Mouse (Mus musculus) CH12.LX (cell line): ENCODE measurements around the gene Cfap52. TPM values are rescaled to one million over a fixed set of nuclear protein-coding genes. Genes with fewer than 3 reads are reported as not detected.

Source experiments
- DNase-seq: peaks from one replicate; pipeline ENCODE4 v3.0.0-alpha.2; 2013; ENCODE audit errors: extremely low read depth
- H3K27ac ChIP-seq: 2 replicates; pipeline ENCODE4 v1.5.1; 2012; ENCODE audit warnings: low read depth, mild to moderate bottlenecking, control low read depth, moderate library complexity; ENCODE audit not compliant: insufficient read depth
- H3K27me3 ChIP-seq: replicated peaks from 2 replicates; pipeline ENCODE3; 2012; ENCODE audit warnings: inconsistent platforms
- H3K36me3 ChIP-seq, 2 experiments: replicated peaks in 1 of 2; 2 replicates each; pipeline versions ENCODE3 to v1.6.1; 2012; ENCODE audit warnings: inconsistent platforms in 1 of 2, low read length in 1 of 2, mild to moderate bottlenecking in 1 of 2, mixed read lengths in 1 of 2, moderate library complexity in 1 of 2; ENCODE audit not compliant: control insufficient read depth in 1 of 2, insufficient read depth in 1 of 2
- H3K4me1 ChIP-seq, 2 experiments: 2 replicates each; pipeline ENCODE4 v1.6.1; 2012; ENCODE audit warnings: inconsistent platforms in 1 of 2, moderate library complexity in 1 of 2; ENCODE audit not compliant: insufficient read depth in 2 of 2, control insufficient read depth in 1 of 2
- H3K4me2 ChIP-seq: 2 replicates; pipeline ENCODE4 v1.6.1; 2012; ENCODE audit warnings: low read depth, mild to moderate bottlenecking, control low read depth; ENCODE audit not compliant: poor library complexity, insufficient read depth, severe bottlenecking
- H3K4me3 ChIP-seq, 3 experiments: fragments of 150-350 bp in 1 of 3; sonication (generic) in 1 of 3; replicated peaks in 1 of 3; 2 replicates each; pipeline versions ENCODE3 to v1.5.1; 2011 to 2012; ENCODE audit warnings: low read depth in 2 of 3, low read length in 2 of 3, mild to moderate bottlenecking in 2 of 3, moderate library complexity in 2 of 3, control low read depth in 1 of 3, improper control_type of control experiment in 1 of 3, inconsistent platforms in 1 of 3, mixed read lengths in 1 of 3; ENCODE audit not compliant: poor library complexity in 1 of 3
- H3K79me2 ChIP-seq: replicated peaks from 2 replicates; pipeline ENCODE4 v1.6.1; 2012; ENCODE audit warnings: mild to moderate bottlenecking, moderate library complexity; ENCODE audit not compliant: control insufficient read depth, poor library complexity, insufficient read depth, severe bottlenecking; ENCODE audit errors: extremely low read depth
- H3K9ac ChIP-seq: 2 replicates; pipeline ENCODE4 v1.6.1; 2012; ENCODE audit warnings: low read depth, mild to moderate bottlenecking, control low read depth, moderate library complexity; ENCODE audit not compliant: insufficient read depth
- H3K9me3 ChIP-seq: replicated peaks from 2 replicates; pipeline ENCODE3; 2012; ENCODE audit warnings: low read length, inconsistent platforms, mixed read lengths
- BHLHE40 ChIP-seq: IDR thresholded peaks from 2 replicates; pipeline ENCODE4 v1.6.1; 2011; ENCODE audit warnings: mild to moderate bottlenecking, low read depth, low read length, improper control_type of control experiment
- CTCF ChIP-seq, 2 experiments: IDR thresholded peaks in 1 of 2; conservative IDR thresholded peaks in 1 of 2; 2 replicates each; pipeline ENCODE4 v1.5.1; 2011 to 2012; ENCODE audit warnings: low read depth in 2 of 2, low read length in 2 of 2, improper control_type of control experiment in 1 of 2, inconsistent platforms in 1 of 2, mild to moderate bottlenecking in 1 of 2, moderate library complexity in 1 of 2
- E2F4 ChIP-seq: IDR thresholded peaks from 2 replicates; pipeline ENCODE4 v1.6.1; 2011; ENCODE audit warnings: low read depth, low read length, improper control_type of control experiment; ENCODE audit not compliant: insufficient replicate concordance
- ETS1 ChIP-seq: conservative IDR thresholded peaks from 2 replicates; pipeline ENCODE4 v1.6.1; 2012; ENCODE audit warnings: low read depth, mild to moderate bottlenecking, inconsistent platforms, low read length, improper control_type of control experiment, moderate library complexity
- GABPA ChIP-seq: IDR thresholded peaks from 2 replicates; pipeline ENCODE4 v1.6.1; 2012; ENCODE audit warnings: low read depth, low read length, improper control_type of control experiment, inconsistent platforms; ENCODE audit not compliant: insufficient replicate concordance
- IRF4 ChIP-seq: IDR thresholded peaks from 2 replicates; pipeline ENCODE4 v1.6.1; 2014; ENCODE audit warnings: low read depth, mild to moderate bottlenecking, inconsistent platforms, low read length, improper control_type of control experiment
- KAT2A ChIP-seq: IDR thresholded peaks from 2 replicates; pipeline ENCODE4 v1.6.1; 2012; ENCODE audit warnings: low read length, improper control_type of control experiment, inconsistent platforms; ENCODE audit not compliant: insufficient replicate concordance
- MAFK ChIP-seq: IDR thresholded peaks from 2 replicates; pipeline ENCODE4 v1.6.1; 2011; ENCODE audit warnings: low read length, improper control_type of control experiment; ENCODE audit not compliant: insufficient replicate concordance
- MAX ChIP-seq: IDR thresholded peaks from 2 replicates; pipeline ENCODE4 v1.6.1; 2011; ENCODE audit warnings: low read length, improper control_type of control experiment
- MAZ ChIP-seq: IDR thresholded peaks from 2 replicates; pipeline ENCODE4 v1.6.1; 2012; ENCODE audit warnings: low read depth, mild to moderate bottlenecking, inconsistent platforms, low read length, improper control_type of control experiment, moderate library complexity
- MXI1 ChIP-seq: IDR thresholded peaks from 2 replicates; pipeline ENCODE4 v1.6.1; 2011; ENCODE audit warnings: mild to moderate bottlenecking, low read depth, low read length, improper control_type of control experiment
- NRF1 ChIP-seq: IDR thresholded peaks from 2 replicates; pipeline ENCODE4 v1.6.1; 2014; ENCODE audit warnings: low read depth, mild to moderate bottlenecking, inconsistent platforms, low read length, improper control_type of control experiment, moderate library complexity
- POLR2A ChIP-seq: IDR thresholded peaks from 2 replicates; pipeline ENCODE4 v1.6.1; 2011; ENCODE audit warnings: low read depth, mild to moderate bottlenecking, improper control_type of control experiment, low read length
- POLR2AphosphoS2 ChIP-seq: IDR thresholded peaks from 2 replicates; pipeline ENCODE4 v1.6.1; 2011; ENCODE audit warnings: low read depth, low read length, improper control_type of control experiment
- RAD21 ChIP-seq: IDR thresholded peaks from 2 replicates; pipeline ENCODE4 v1.6.1; 2011; ENCODE audit warnings: low read depth, mild to moderate bottlenecking, low read length, improper control_type of control experiment, moderate library complexity
- SIN3A ChIP-seq: IDR thresholded peaks from 2 replicates; pipeline ENCODE4 v1.6.1; 2012; ENCODE audit warnings: low read length, improper control_type of control experiment, inconsistent platforms
- SMC3 ChIP-seq: IDR thresholded peaks from 2 replicates; pipeline ENCODE4 v1.6.1; 2011; ENCODE audit warnings: low read depth, low read length, improper control_type of control experiment
- TBP ChIP-seq: conservative IDR thresholded peaks from 2 replicates; pipeline ENCODE4 v1.6.1; 2011; ENCODE audit warnings: low read depth, low read length, improper control_type of control experiment
- TCF12 ChIP-seq: IDR thresholded peaks from 2 replicates; pipeline ENCODE4 v1.6.1; 2014; ENCODE audit warnings: low read depth, mild to moderate bottlenecking, inconsistent platforms, low read length, improper control_type of control experiment
- ZC3H11A ChIP-seq: IDR thresholded peaks from 2 replicates; pipeline ENCODE4 v1.6.1; 2012; ENCODE audit warnings: low read depth, mild to moderate bottlenecking, inconsistent platforms, low read length, improper control_type of control experiment
- ZMIZ1 ChIP-seq: IDR thresholded peaks from 2 replicates; pipeline ENCODE4 v1.6.1; 2012; ENCODE audit warnings: low read depth, mild to moderate bottlenecking, inconsistent platforms, low read length, improper control_type of control experiment
- dilution Hi-C: fragments of 300-500 bp; cut with MboI; formaldehyde crosslinking; loops from 2 replicates; pipeline ENCODE4 v1.14.3; 2020; ENCODE audit warnings: low sequenced_read_pairs; ENCODE audit not compliant: extremely low pct_unique_long_range_greater_than_20kb, extremely low pct_ligation_motif_present
- in situ Hi-C: fragments of 300-500 bp; cut with MboI; formaldehyde crosslinking; loops from 3 replicates; pipeline ENCODE4 v1.14.3; 2019; ENCODE audit warnings: low sequenced_read_pairs, low pct_ligation_motif_present, low pct_unique_long_range_greater_than_20kb, mixed read lengths
- polyA plus RNA-seq: library from polyadenylated mRNA; unstranded; fragments of >175 nt; gene quantifications from 2 replicates; pipeline ENCODE4 v1.2.1, GENCODE M21; 2012; ENCODE audit warnings: low read depth; ENCODE audit not compliant: insufficient read length
- total RNA-seq, 2 experiments: library from RNA; depleted of rRNA; stranded (reverse); fragments of 300-350 nt in 1 of 2; fragments of >200 nt in 1 of 2; gene quantifications; 2 replicates each; pipeline ENCODE4 v1.2.3; 2012 to 2014

Gene Cfap52
- total and polyA plus RNA-seq, 3 experiments = 0.20 TPM; not detected in 2

DNA sequence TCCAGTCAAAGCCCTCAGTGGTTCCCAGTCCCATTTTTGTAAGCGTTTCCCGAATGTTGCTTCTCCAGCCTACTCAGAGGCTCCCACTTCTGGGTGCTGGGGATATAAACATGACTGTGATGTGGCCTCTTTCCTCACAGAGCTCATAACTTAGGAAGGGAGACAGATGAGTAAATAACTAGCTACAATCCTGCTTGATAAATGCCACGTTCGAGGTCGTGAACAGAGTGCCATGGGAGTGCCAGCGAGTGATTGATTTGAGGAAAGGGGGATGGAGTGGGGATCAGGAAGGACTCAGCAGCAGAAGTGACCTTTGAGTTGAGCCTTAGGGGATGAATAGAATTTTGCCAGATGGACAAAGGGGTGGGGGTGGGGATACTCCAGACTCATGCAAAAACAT is 42.2 kb upstream of the Cfap52 start:
- Histone ChIP-seq H3K79me2 (no peaks in the 10 kb centered on the region), H3K27me3 (no peaks in the 10 kb centered on the region), H3K4me2 (no peak overlapping the region), H3K9ac (no peak overlapping the region), H3K4me1 (peaks cover 4 to 45% of the 10 kb centered on the region in 2 experiments; a peak in 3 of 4 replicates), H3K4me3 (no peak overlapping the region), H3K36me3 (peaks cover 8 to 31% of the 10 kb centered on the region in 2 experiments), H3K27ac (no peak overlapping the region), H3K9me3 (no peaks in the 10 kb centered on the region)
- in situ Hi-C loops (no loop called here), dilution Hi-C loops (no loop called here)
- DNase-seq = no peak
- TF ChIP-seq SMC3 (no peak), CTCF (conservative IDR thresholded peaks at IDR 0.05 in 1 of 2, IDR thresholded peaks at IDR 0.05 in 1 of 2; ENCODE audit: low read depth in 2 of 2, low read length in 2 of 2) (no peak), MAFK (no peak), ETS1 (no peak), MAX (no peak), KAT2A (no peak), ZMIZ1 (no peak), POLR2A (no peak), TCF12 (no peak), MXI1 (no peak), BHLHE40 (no peak), SIN3A (no peak), POLR2AphosphoS2 (no peak), RAD21 (no peak), TBP (no peak), E2F4 (no peak), ZC3H11A (no peak), IRF4 (no peak)

GRCm38 (mm10) chr11:68006216-68006789 is 40.9 kb upstream of the Cfap52 start:
- Histone ChIP-seq H3K27ac (no peak overlapping the region), H3K9ac (no peak overlapping the region), H3K27me3 (no peaks in the 10 kb centered on the region), H3K4me1 (peaks cover 4 to 35% of the 10 kb centered on the region in 2 experiments; a peak in 3 of 4 replicates), H3K4me3 (no peak overlapping the region), H3K79me2 (no peaks in the 10 kb centered on the region), H3K36me3 (peaks cover 3 to 26% of the 10 kb centered on the region in 2 experiments), H3K9me3 (no peaks in the 10 kb centered on the region), H3K4me2 (no peak overlapping the region)
- no peak for TF ChIP-seq TBP
- TF ChIP-seq E2F4 = no peak
- TF ChIP-seq ETS1 = no peak
- TF ChIP-seq NRF1 = no peak
- TF ChIP-seq GABPA = no peak
- TF ChIP-seq ZMIZ1 = no peak
- no peak for TF ChIP-seq MAZ
- dilution Hi-C loops = no loop called here
- DNase-seq = no peak
- in situ Hi-C loops = no loop called here
